In the genomic region with DNA sequence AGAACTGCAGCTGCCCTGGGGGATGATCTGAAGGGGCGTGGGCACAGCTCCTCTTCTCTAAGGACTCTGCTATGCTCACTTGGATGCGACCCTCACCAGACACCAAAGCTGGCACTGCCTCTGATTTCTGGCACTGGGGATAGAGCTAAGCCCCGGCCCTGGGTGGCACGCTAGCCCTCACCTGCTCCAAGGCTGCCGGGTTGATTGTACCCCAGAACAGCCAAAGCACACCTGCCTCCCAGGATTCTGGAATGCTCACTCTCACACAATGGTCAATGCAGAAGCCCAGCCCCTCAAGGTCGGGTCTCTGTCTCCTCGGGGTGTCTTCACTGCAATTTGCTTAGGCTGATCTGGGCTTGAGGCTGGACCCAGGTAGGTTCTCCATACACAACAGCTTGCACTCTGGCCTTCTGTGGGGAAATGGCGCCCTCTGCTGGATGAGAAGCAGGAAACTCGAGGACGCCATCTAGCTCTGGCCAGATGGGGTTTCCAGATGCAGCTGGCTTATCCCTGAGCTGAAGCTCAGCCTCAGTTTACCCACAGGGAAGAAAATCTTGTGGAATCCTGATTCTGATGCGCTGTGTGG, we compare ENCODE assay signal across 8 mouse cellular contexts. TPM values are rescaled to one million over a fixed set of nuclear protein-coding genes. Genes with fewer than 3 reads are reported as not detected.
A peak's percentile ranks its signal among the peaks of the same experiment; 100 is the strongest.
DNase-seq lines count a peak whose midpoint lies in the region; ATAC-seq and TF ChIP-seq lines count a peak whose summit lies in the region.

No protein-coding gene starts in this region.

- no peaks in the 10 kb centered on the region for H3K27me3 ChIP-seq in intestine, postnatal 0 days (replicated peaks; ENCODE audit: control insufficient read depth, insufficient read depth, low read length)

- H3K4me1 ChIP-seq in cortical plate, adult 2 months (ENCODE audit: control insufficient read depth, insufficient read depth, low read length): peaks cover 5% of the 10 kb centered on the region; the same call in 1 of the 2 replicates
- no peaks in the 10 kb centered on the region for H3K4me1 ChIP-seq in intestine, postnatal 0 days (replicated peaks; ENCODE audit: control insufficient read depth, insufficient read depth, low read length)

- 37% methylated on average over 11 of the region's 11 CpGs for WGBS in intestine, postnatal 0 days

- H3K9me3 ChIP-seq in intestine, postnatal 0 days (ENCODE audit: control insufficient read depth): no peaks in the 10 kb centered on the region

- no peak overlapping the region for H3K9ac ChIP-seq in intestine, postnatal 0 days (ENCODE audit: low read depth, low read length)

- H3K27ac ChIP-seq in cortical plate, adult 2 months (ENCODE audit: insufficient read depth, low read length): peak overlapping the region; percentile 26; the same call in 1 of the 2 replicates
- peak overlapping the region; percentile 41; the same call in 1 of the 2 replicates for H3K27ac ChIP-seq in intestine, postnatal 0 days (ENCODE audit: low read depth, low read length)

- DNase-seq in adrenal gland, adult 2 months: peak; percentile 85
- DNase-seq in gastrocnemius, postnatal 14 days: peak; percentile 84
- DNase-seq in left cerebral cortex, postnatal 25 days (ENCODE audit: low spot score in 2 of 2): peak; percentile 82 to 87
- peak; percentile 78 for DNase-seq in skeletal muscle tissue, adult 2 months (ENCODE audit: low read depth, low spot score)
- peak; percentile 75 for DNase-seq in yolk sac, embryonic 10.5 days (ENCODE audit: low spot score)

- intact Hi-C loops in gastrocnemius, postnatal 14 days (cut with DNase I; ENCODE audit: low total_unique reads): loop anchor here (2.0 to 5.0 kb wide), 2 partner anchors 82 to 137 kb away; no protein-coding TSS in a partner anchor
- intact Hi-C loops in left cerebral cortex, postnatal 25 days (cut with DNase I): loop anchor here (1.0 to 10.0 kb wide), 3 partner anchors 84 to 260 kb away; no protein-coding TSS in a partner anchor

- no peak overlapping the region; the same call in 1 of the 2 replicates for H3K4me2 ChIP-seq in intestine, postnatal 0 days (replicated peaks; ENCODE audit: low read depth)

- ATAC-seq in intestine, postnatal 0 days: peak; percentile 47
- ATAC-seq in megakaryocyte-erythroid progenitor cell, adult 5-6 weeks (replicated peaks; ENCODE audit: low FRiP score, low TSS enrichment, poor library complexity, severe bottlenecking): peak; percentile 52

- no peaks in the 10 kb centered on the region; the same call in 1 of the 2 replicates for H3K36me3 ChIP-seq in intestine, postnatal 0 days (ENCODE audit: control insufficient read depth, insufficient read depth)

- TF ChIP-seq CTCF in cortical plate, adult 2 months (IDR thresholded peaks at IDR 0.05; ENCODE audit: extremely low read depth, insufficient read depth, low read length): peak; percentile 97
- TF ChIP-seq CTCF in intestine, postnatal 0 days (IDR thresholded peaks at IDR 0.05; ENCODE audit: low read depth): peak; percentile 100

- TF ChIP-seq POLR2A in cortical plate, adult 2 months (IDR thresholded peaks at IDR 0.05; ENCODE audit: extremely low read depth, insufficient read depth, low read length): no peak

- no peak overlapping the region for H3K4me3 ChIP-seq in cortical plate, adult 2 months (ENCODE audit: insufficient read depth, low read length)
- H3K4me3 ChIP-seq in intestine, postnatal 0 days (ENCODE audit: low read depth, low read length): no peak overlapping the region

RNA-seq across cellular contexts. Expression of gene Abcb9, which starts 10.9 kb away (rescaled TPM):
- total RNA-seq in adrenal gland, adult 2 months (2021): 10 to 100 TPM in 1 of 2 experiments, 1 to 10 TPM in 1; 9.9 to 16.0 TPM
- polyA plus RNA-seq in adrenal gland, adult 2 months (2012; rRNA removed): 14.8 and 15.4 TPM in 2 replicates
- polyA plus RNA-seq in cortical plate, adult 2 months (2012; rRNA removed): 35.5 and 37.8 TPM in 2 replicates
- 1 to 10 TPM; 5.7 TPM for total RNA-seq in gastrocnemius, postnatal 14 days (2021)
- 4.0 and 4.6 TPM in 2 replicates for polyA plus RNA-seq in intestine, postnatal 0 days (2015; fragmentation: Nextera tagmentation; extraction: Ambion mirVana)
- total RNA-seq in left cerebral cortex, postnatal 25 days (2021): 10 to 100 TPM; 54.8 to 62.4 TPM
- 5.2 and 9.3 TPM in 2 replicates for total RNA-seq in megakaryocyte-erythroid progenitor cell, adult 5-6 weeks (2014; fragmentation: Nextera tagmentation)
- total RNA-seq in megakaryocyte-erythroid progenitor cell, adult 5-6 weeks (2017): 0.95 and 3.5 TPM in 2 replicates

RNA-seq across cellular contexts. Expression of gene Ogfod2, which starts 27.4 kb away (rescaled TPM):
- total RNA-seq in adrenal gland, adult 2 months (2021): 10 to 100 TPM; 28.9 to 49.2 TPM
- polyA plus RNA-seq in adrenal gland, adult 2 months (2012; rRNA removed): 177 and 230 TPM in 2 replicates
- polyA plus RNA-seq in cortical plate, adult 2 months (2012; rRNA removed): 43.2 and 45.1 TPM in 2 replicates
- 1 to 10 TPM; 6.8 to 8.8 TPM for total RNA-seq in gastrocnemius, postnatal 14 days (2021)
- 21.3 and 25.0 TPM in 2 replicates for polyA plus RNA-seq in intestine, postnatal 0 days (2015; fragmentation: Nextera tagmentation; extraction: Ambion mirVana)
- 10 to 100 TPM; 36.6 to 38.6 TPM for total RNA-seq in left cerebral cortex, postnatal 25 days (2021)
- 16.1 and 16.8 TPM in 2 replicates for total RNA-seq in megakaryocyte-erythroid progenitor cell, adult 5-6 weeks (2014; fragmentation: Nextera tagmentation)
- 8.0 and 11.9 TPM in 2 replicates for total RNA-seq in megakaryocyte-erythroid progenitor cell, adult 5-6 weeks (2017)

RNA-seq across cellular contexts. Expression of gene Arl6ip4, which starts 31.2 kb away (rescaled TPM):
- 10 to 100 TPM; 40.0 to 56.3 TPM for total RNA-seq in adrenal gland, adult 2 months (2021)
- 18.8 and 28.8 TPM in 2 replicates for polyA plus RNA-seq in adrenal gland, adult 2 months (2012; rRNA removed)
- polyA plus RNA-seq in cortical plate, adult 2 months (2012; rRNA removed): 72.5 and 78.9 TPM in 2 replicates
- total RNA-seq in gastrocnemius, postnatal 14 days (2021): 10 to 100 TPM; 42.8 to 46.5 TPM
- 75.5 and 76.9 TPM in 2 replicates for polyA plus RNA-seq in intestine, postnatal 0 days (2015; fragmentation: Nextera tagmentation; extraction: Ambion mirVana)
- 10 to 100 TPM; 45.9 to 57.4 TPM for total RNA-seq in left cerebral cortex, postnatal 25 days (2021)
- total RNA-seq in megakaryocyte-erythroid progenitor cell, adult 5-6 weeks (2014; fragmentation: Nextera tagmentation): 88.4 and 129 TPM in 2 replicates
- 120 and 128 TPM in 2 replicates for total RNA-seq in megakaryocyte-erythroid progenitor cell, adult 5-6 weeks (2017)

RNA-seq across cellular contexts. Expression of gene Vps37b, which starts 52.6 kb away (rescaled TPM):
- total RNA-seq in adrenal gland, adult 2 months (2021): 100 to 1,000 TPM in 1 of 2 experiments, 10 to 100 TPM in 1; 65.8 to 146 TPM
- 198 and 208 TPM in 2 replicates for polyA plus RNA-seq in adrenal gland, adult 2 months (2012; rRNA removed)
- 48.4 and 48.7 TPM in 2 replicates for polyA plus RNA-seq in cortical plate, adult 2 months (2012; rRNA removed)
- 1 to 10 TPM; 6.3 to 7.8 TPM for total RNA-seq in gastrocnemius, postnatal 14 days (2021)
- polyA plus RNA-seq in intestine, postnatal 0 days (2015; fragmentation: Nextera tagmentation; extraction: Ambion mirVana): 16.7 and 17.8 TPM in 2 replicates
- total RNA-seq in left cerebral cortex, postnatal 25 days (2021): 10 to 100 TPM; 46.7 to 50.6 TPM
- 20.8 and 34.3 TPM in 2 replicates for total RNA-seq in megakaryocyte-erythroid progenitor cell, adult 5-6 weeks (2014; fragmentation: Nextera tagmentation)
- total RNA-seq in megakaryocyte-erythroid progenitor cell, adult 5-6 weeks (2017): 12.8 and 15.5 TPM in 2 replicates
